Mouse (Mus musculus) limb, embryonic 12.5 days (tissue): ENCODE results near the gene Brf1. TPM values are rescaled to one million over a fixed set of nuclear protein-coding genes. Genes with fewer than 3 reads are reported as not detected.

Experiments used
- ATAC-seq: fragments of 200-750 bp; cut with Nextera tagmentation; 2 replicates; pipeline ENCODE4 v1.8.0; 2017; ENCODE audit warnings: low read depth, moderate TSS enrichment; ENCODE audit not compliant: insufficient number of reproducible peaks, insufficient read depth, low FRiP score, low TSS enrichment
- H3K27ac ChIP-seq: fragments of 300-500 bp; sonication (generic); 2 replicates; pipeline ENCODE4 v1.5.1; 2016; ENCODE audit warnings: mild to moderate bottlenecking, moderate library complexity
- H3K27me3 ChIP-seq: fragments of 300-500 bp; sonication (generic); 2 replicates; pipeline ENCODE4 v1.6.1; 2016; ENCODE audit warnings: mild to moderate bottlenecking, moderate library complexity
- H3K36me3 ChIP-seq: fragments of 300-500 bp; sonication (generic); 2 replicates; pipeline ENCODE4 v1.6.1; 2016; ENCODE audit warnings: mild to moderate bottlenecking, moderate library complexity
- H3K4me1 ChIP-seq: fragments of 300-500 bp; sonication (generic); replicated peaks from 2 replicates; pipeline ENCODE4 v1.6.1; 2016
- H3K4me2 ChIP-seq: fragments of 300-500 bp; sonication (generic); 2 replicates; pipeline ENCODE4 v1.6.1; 2016; ENCODE audit warnings: mild to moderate bottlenecking, moderate library complexity
- H3K4me3 ChIP-seq: fragments of 300-500 bp; sonication (generic); replicated peaks from 2 replicates; pipeline ENCODE4 v1.5.1; 2016; ENCODE audit warnings: mild to moderate bottlenecking
- H3K9ac ChIP-seq: fragments of 300-500 bp; sonication (generic); replicated peaks from 2 replicates; pipeline ENCODE4 v1.6.1; 2016; ENCODE audit warnings: mild to moderate bottlenecking, moderate library complexity
- H3K9me3 ChIP-seq: fragments of 300-500 bp; sonication (generic); 2 replicates; pipeline ENCODE4 v1.6.1; 2016; ENCODE audit warnings: mild to moderate bottlenecking, moderate library complexity
- whole genome bisulfite sequencing: fragments of 180-500 bp; shearing (Covaris S2); methylation state at CpG from one replicate; pipeline ENCODE4 v1.1.7; 2016; 5-methylcytosine and 5-hydroxymethylcytosine counted together
- polyA plus RNA-seq: library from polyadenylated mRNA; unstranded; fragments of >200 nt; fragmentation: Nextera tagmentation; extraction: Ambion mirVana; gene quantifications from 2 replicates; pipeline ENCODE4 v1.2.1, GENCODE M21; 2016

Brf1 gene
- polyA plus RNA-seq, 1 experiment from 2014 or later, result 83.0 TPM

GRCm38 (mm10) chr12:113017429-113017984 lies 17.0 kb upstream of the Brf1 start:
- Histone ChIP-seq H3K4me3 (no peak overlapping the region), H3K27me3 (no peaks in the 10 kb centered on the region), H3K4me2 (no peak overlapping the region), H3K4me1 (peaks cover 33% of the 10 kb centered on the region), H3K27ac (no peak overlapping the region), H3K9ac (no peak overlapping the region), H3K9me3 (no peaks in the 10 kb centered on the region), H3K36me3 (peaks cover 10% of the 10 kb centered on the region; the same call in 1 of the 2 replicates)
- 86% methylated on average over 9 of the region's 9 CpGs for WGBS
- ATAC-seq, result no peak

- 77% methylated on average over 8 of the region's 8 CpGs for WGBS
- H3K4me2 ChIP-seq, result no peak overlapping the region
These were observed 16.5 kb upstream of the Brf1 start for GRCm38 (mm10) chr12:113016976-113017375.

DNA sequence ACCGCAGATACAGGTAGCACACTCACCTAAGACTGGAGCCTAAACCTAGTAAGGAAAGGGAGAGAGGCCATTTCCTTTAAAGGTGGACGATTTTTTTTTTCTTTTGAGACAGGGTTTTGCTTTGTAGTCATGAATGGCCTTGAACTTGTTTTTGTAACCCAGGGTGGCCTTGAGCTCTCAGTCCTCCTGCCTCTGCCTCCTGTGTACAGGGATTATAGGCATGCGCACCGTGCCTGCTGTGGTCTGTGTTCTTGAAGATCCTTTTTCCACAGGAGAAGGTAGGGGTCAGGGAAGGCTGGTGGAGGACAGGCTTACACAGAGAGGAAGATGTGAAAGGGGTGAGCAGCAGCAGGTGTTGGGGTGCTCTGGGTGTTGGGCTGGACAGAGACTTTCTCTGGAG lies 15.5 kb upstream of the Brf1 start:
- WGBS, result 73% methylated on average over 4 of the region's 4 CpGs
- Histone ChIP-seq H3K4me1 (peaks cover 37% of the 10 kb centered on the region), H3K36me3 (peaks cover 8% of the 10 kb centered on the region; the same call in 1 of the 2 replicates), H3K27me3 (no peaks in the 10 kb centered on the region), H3K9me3 (no peaks in the 10 kb centered on the region), H3K27ac (no peak overlapping the region), H3K4me3 (0 out of 2 replicates have a peak overlapping the region, but pooled peaks have one; percentile 88), H3K9ac (no peak overlapping the region), H3K4me2 (peak overlapping the region; percentile 93)
- no peak for ATAC-seq

More at GRCm38 (mm10) chr12:113016976-113017375, 16.5 kb upstream of the Brf1 start:
- no peaks in the 10 kb centered on the region for H3K9me3 ChIP-seq
- peaks cover 10% of the 10 kb centered on the region; the same call in 1 of the 2 replicates for H3K36me3 ChIP-seq
- H3K4me3 ChIP-seq, result no peak overlapping the region
- H3K27me3 ChIP-seq, result no peaks in the 10 kb centered on the region
- no peak for ATAC-seq
- no peak overlapping the region for H3K9ac ChIP-seq
- peaks cover 37% of the 10 kb centered on the region for H3K4me1 ChIP-seq
- no peak overlapping the region for H3K27ac ChIP-seq

DNA sequence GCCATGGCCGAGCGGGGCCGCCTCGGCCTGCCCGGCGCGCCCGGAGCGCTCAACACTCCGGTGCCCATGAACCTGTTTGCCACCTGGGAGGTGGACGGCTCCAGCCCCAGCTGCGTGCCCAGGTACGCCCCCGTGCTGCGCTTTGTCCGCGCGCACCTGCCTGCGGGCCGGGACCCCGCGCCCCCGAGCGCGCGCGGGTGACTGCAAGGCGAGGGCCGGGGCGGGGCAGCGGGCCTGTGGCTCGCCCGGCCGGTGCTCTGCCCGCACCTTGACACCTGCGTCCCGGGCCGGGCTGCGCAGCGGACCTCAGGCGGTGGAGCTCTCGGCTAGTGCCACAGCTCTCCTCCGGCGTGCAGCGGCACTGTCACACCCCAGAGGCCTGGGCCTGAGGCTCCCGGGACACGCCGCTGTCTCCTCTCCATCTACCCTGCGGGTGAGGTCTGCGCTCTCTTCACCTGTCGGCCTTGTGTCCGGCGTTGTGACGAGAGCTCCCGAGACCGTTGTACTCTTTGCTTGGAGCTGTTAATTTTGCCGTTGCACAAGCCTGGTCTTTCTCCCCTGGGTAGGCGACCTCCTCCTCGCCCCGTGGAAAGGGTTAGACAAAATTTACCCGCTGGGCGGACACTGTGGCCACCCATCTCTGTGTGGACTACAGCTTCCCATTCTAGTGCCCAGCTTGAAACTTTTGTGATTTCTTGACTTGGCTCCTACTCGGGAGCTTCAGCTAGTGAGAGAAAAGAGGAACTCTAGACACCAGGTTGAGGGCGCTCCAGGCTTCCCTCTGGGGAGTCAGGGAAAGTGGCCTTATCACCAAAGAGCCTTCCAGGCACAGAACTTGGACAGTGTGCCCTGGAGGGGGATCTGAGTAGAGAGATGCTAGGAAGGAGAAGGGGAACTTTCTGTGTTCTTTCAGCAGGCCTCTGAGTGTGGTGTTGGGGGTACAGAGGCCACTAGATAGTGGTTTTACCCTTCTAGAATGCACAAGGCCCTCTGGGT lies 14.4 kb upstream of the Brf1 start:
- H3K36me3 ChIP-seq, result peaks cover 3% of the 10 kb centered on the region; the same call in 1 of the 2 replicates
- peak overlapping the region; percentile 88 for H3K4me3 ChIP-seq
- H3K9ac ChIP-seq, result peak overlapping the region; percentile 82
- H3K27ac ChIP-seq, result 0 out of 2 replicates have a peak overlapping the region, but pooled peaks have one; percentile 41
- peaks cover 37% of the 10 kb centered on the region for H3K4me1 ChIP-seq
- no peaks in the 10 kb centered on the region for H3K27me3 ChIP-seq
- ATAC-seq, result peak; percentile 23
- no peaks in the 10 kb centered on the region for H3K9me3 ChIP-seq
- WGBS, result 1% methylated on average over 64 of the region's 64 CpGs
- peak overlapping the region; percentile 93 for H3K4me2 ChIP-seq

- peak within 1 kb of the TSS; percentile 82 for H3K9ac ChIP-seq
- peaks cover 37% of the 10 kb centered on the region for H3K4me1 ChIP-seq
- H3K27me3 ChIP-seq, result no peaks in the 10 kb centered on the region
- H3K36me3 ChIP-seq, result no peaks in the 10 kb centered on the region
- WGBS, result 4% methylated on average over 50 of the region's 85 CpGs
- H3K4me2 ChIP-seq, result peak within 1 kb of the TSS; percentile 93
- ATAC-seq, result peak; percentile 89
- H3K9me3 ChIP-seq, result no peaks in the 10 kb centered on the region
- H3K4me3 ChIP-seq, result peak within 1 kb of the TSS; percentile 88
- H3K27ac ChIP-seq, result peak within 1 kb of the TSS; percentile 87
These were observed 13.4 kb upstream of the Brf1 start, which contains the start of gene Pacs2 for GRCm38 (mm10) chr12:113013604-113014558. Pacs2 (plus strand) TSS chr12:113014508.

GRCm38 (mm10) chr12:113013021-113013491 lies 12.6 kb upstream of the Brf1 start:
- Histone ChIP-seq H3K4me1 (peaks cover 37% of the 10 kb centered on the region), H3K36me3 (no peaks in the 10 kb centered on the region), H3K4me2 (peak overlapping the region; percentile 63), H3K27me3 (no peaks in the 10 kb centered on the region), H3K27ac (peak overlapping the region; percentile 87), H3K9ac (peak overlapping the region; percentile 70; the same call in 1 of the 2 replicates), H3K9me3 (no peaks in the 10 kb centered on the region), H3K4me3 (no peak overlapping the region)
- ATAC-seq, result no peak
- 49% methylated on average over 3 of the region's 3 CpGs for WGBS

GRCm38 (mm10) chr12:113012443-113012842 lies 11.9 kb upstream of the Brf1 start:
- WGBS, result 91% methylated on average over 5 of the region's 5 CpGs
- H3K4me1 ChIP-seq, result peaks cover 37% of the 10 kb centered on the region

GRCm38 (mm10) chr12:113011702-113012360 lies 11.3 kb upstream of the Brf1 start:
- H3K27me3 ChIP-seq, result no peaks in the 10 kb centered on the region
- 96% methylated on average over 6 of the region's 6 CpGs for WGBS
- H3K9me3 ChIP-seq, result no peaks in the 10 kb centered on the region
- H3K9ac ChIP-seq, result no peak overlapping the region
- no peaks in the 10 kb centered on the region for H3K36me3 ChIP-seq
- no peak overlapping the region for H3K4me2 ChIP-seq
- no peak for ATAC-seq
- H3K27ac ChIP-seq, result peak overlapping the region; percentile 12; the same call in 1 of the 2 replicates
- H3K4me3 ChIP-seq, result no peak overlapping the region
- peaks cover 36% of the 10 kb centered on the region for H3K4me1 ChIP-seq

More at GRCm38 (mm10) chr12:113012443-113012842, 11.9 kb upstream of the Brf1 start:
- no peaks in the 10 kb centered on the region for H3K36me3 ChIP-seq
- no peaks in the 10 kb centered on the region for H3K9me3 ChIP-seq
- no peak overlapping the region for H3K4me3 ChIP-seq
- H3K9ac ChIP-seq, result peak overlapping the region; percentile 70; the same call in 1 of the 2 replicates
- H3K27ac ChIP-seq, result peak overlapping the region; percentile 87
- no peak overlapping the region for H3K4me2 ChIP-seq
- H3K27me3 ChIP-seq, result no peaks in the 10 kb centered on the region
- no peak for ATAC-seq

GRCm38 (mm10) chr12:113004993-113005392 lies 4.5 kb upstream of the Brf1 start:
- Histone ChIP-seq H3K4me3 (no peak overlapping the region), H3K4me1 (peaks cover 6% of the 10 kb centered on the region), H3K27me3 (no peaks in the 10 kb centered on the region), H3K4me2 (no peak overlapping the region), H3K9me3 (no peaks in the 10 kb centered on the region), H3K36me3 (no peaks in the 10 kb centered on the region), H3K27ac (no peak overlapping the region), H3K9ac (no peak overlapping the region)
- no peak for ATAC-seq
- 33% methylated on average over 4 of the region's 4 CpGs for WGBS

DNA sequence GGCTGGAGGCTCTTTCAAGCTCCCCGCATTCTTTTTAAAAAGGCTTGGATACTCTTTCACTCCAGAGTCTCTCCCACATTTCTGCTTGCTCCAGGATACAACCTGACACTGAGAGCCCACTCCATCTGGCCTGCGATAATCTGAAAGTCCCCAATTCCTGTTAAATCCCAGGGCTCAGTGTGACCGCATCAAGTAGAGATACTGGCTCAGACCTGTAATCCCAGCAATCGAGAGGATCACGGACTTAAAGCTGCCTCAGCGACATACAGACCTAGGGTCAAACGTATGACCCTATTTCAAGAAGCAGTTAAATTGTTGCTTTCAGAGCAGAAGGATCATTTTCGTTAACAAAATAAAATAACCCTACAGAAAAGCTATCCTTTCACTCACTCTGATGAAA lies 3.5 kb upstream of the Brf1 start:
- H3K36me3 ChIP-seq, result no peaks in the 10 kb centered on the region
- H3K27me3 ChIP-seq, result no peaks in the 10 kb centered on the region
- H3K9ac ChIP-seq, result no peak overlapping the region
- no peak overlapping the region for H3K4me2 ChIP-seq
- H3K27ac ChIP-seq, result no peak overlapping the region
- ATAC-seq, result no peak
- H3K4me3 ChIP-seq, result no peak overlapping the region
- WGBS, result 75% methylated on average over 8 of the region's 8 CpGs
- H3K4me1 ChIP-seq, result peaks cover 10% of the 10 kb centered on the region
- H3K9me3 ChIP-seq, result no peaks in the 10 kb centered on the region
